Comparison of ENCODE assay signal across 8 mouse cellular contexts in genomic region chr16:23240950-23241259, GRCm38 (mm10). TPM values are rescaled to one million over a fixed set of nuclear protein-coding genes. Genes with fewer than 3 reads are reported as not detected.
DNase-seq lines count a peak whose midpoint lies in the region; ATAC-seq and TF ChIP-seq lines count a peak whose summit lies in the region.

No protein-coding gene starts in this region.

- no peak for DNase-seq in forebrain, embryonic 11.5 days (ENCODE audit: low spot score)
- DNase-seq in lung, embryonic 14.5 days, result no peak
- no peak for DNase-seq in lung, adult 18-20 months
- no peak for DNase-seq in hindbrain, postnatal 0 days (ENCODE audit: low spot score)
- no peak for DNase-seq in embryo, embryonic 10 days (ENCODE audit: low spot score)

- 78% methylated on average over 5 of the region's 5 CpGs for WGBS in forebrain, embryonic 12.5 days
- WGBS in forebrain, embryonic 11.5 days, result 84% methylated on average over 5 of the region's 5 CpGs
- 28% methylated on average over 5 of the region's 5 CpGs for WGBS in lung, embryonic 14.5 days
- 26% methylated on average over 5 of the region's 5 CpGs for WGBS in hindbrain, postnatal 0 days
- WGBS in olfactory bulb, adult 2 months, result 37% methylated on average over 5 of the region's 5 CpGs

- H3K27me3 ChIP-seq in forebrain, embryonic 12.5 days, result no peaks in the 10 kb centered on the region
- no peaks in the 10 kb centered on the region for H3K27me3 ChIP-seq in forebrain, embryonic 11.5 days (ENCODE audit: control insufficient read depth, insufficient read depth, low read length)
- no peaks in the 10 kb centered on the region for H3K27me3 ChIP-seq in lung, embryonic 14.5 days (ENCODE audit: insufficient read depth, low read length)
- no peaks in the 10 kb centered on the region for H3K27me3 ChIP-seq in hindbrain, postnatal 0 days (ENCODE audit: insufficient read depth, low read length)

- H3K27ac ChIP-seq in forebrain, embryonic 12.5 days, result 0 out of 2 replicates have a peak overlapping the region, but pooled peaks have one; percentile 42
- H3K27ac ChIP-seq in forebrain, embryonic 11.5 days (ENCODE audit: low read depth, low read length), result no peak overlapping the region
- H3K27ac ChIP-seq in lung, embryonic 14.5 days (ENCODE audit: low read depth), result peak overlapping the region; percentile 90; the same call in 1 of the 2 replicates
- no peak overlapping the region for H3K27ac ChIP-seq in hindbrain, postnatal 0 days
- H3K27ac ChIP-seq in olfactory bulb, adult 2 months (ENCODE audit: insufficient read depth, low read depth, low read length), result peak overlapping the region; percentile 52

- no peak for TF ChIP-seq CTCF in lung, embryonic 14.5 days (IDR thresholded peaks at IDR 0.05; ENCODE audit: low read depth)
- TF ChIP-seq CTCF in hindbrain, postnatal 0 days (IDR thresholded peaks at IDR 0.05; ENCODE audit: low read depth), result no peak
- TF ChIP-seq CTCF in olfactory bulb, adult 2 months (IDR thresholded peaks at IDR 0.05; ENCODE audit: insufficient read depth, low read depth, low read length), result no peak

- H3K4me1 ChIP-seq in forebrain, embryonic 12.5 days, result peaks cover 32% of the 10 kb centered on the region
- H3K4me1 ChIP-seq in forebrain, embryonic 11.5 days (replicated peaks; ENCODE audit: control insufficient read depth, insufficient read depth, low read length), result no peaks in the 10 kb centered on the region
- peaks cover 30% of the 10 kb centered on the region for H3K4me1 ChIP-seq in lung, embryonic 14.5 days (ENCODE audit: insufficient read depth)
- H3K4me1 ChIP-seq in hindbrain, postnatal 0 days (ENCODE audit: insufficient read depth, low read length), result peaks cover 12% of the 10 kb centered on the region
- peaks cover 23% of the 10 kb centered on the region for H3K4me1 ChIP-seq in olfactory bulb, adult 2 months (ENCODE audit: control insufficient read depth, insufficient read depth, low read length)

- ATAC-seq in forebrain, embryonic 12.5 days (ENCODE audit: low FRiP score), result no peak; the same call in 1 of the 2 replicates
- no peak for ATAC-seq in forebrain, embryonic 11.5 days (replicated peaks; ENCODE audit: low FRiP score)
- ATAC-seq in lung, embryonic 14.5 days (ENCODE audit: insufficient read depth), result no peak
- no peak for ATAC-seq in hindbrain, postnatal 0 days
- no peak for ATAC-seq in erythroid progenitor cell, adult 5-6 weeks (replicated peaks; ENCODE audit: low FRiP score, poor library complexity, severe bottlenecking)

- H3K9ac ChIP-seq in forebrain, embryonic 12.5 days, result no peak overlapping the region
- H3K9ac ChIP-seq in forebrain, embryonic 11.5 days (ENCODE audit: low read length), result no peak overlapping the region
- H3K9ac ChIP-seq in lung, embryonic 14.5 days, result no peak overlapping the region
- no peak overlapping the region for H3K9ac ChIP-seq in hindbrain, postnatal 0 days (replicated peaks; ENCODE audit: low read length)

- no peak overlapping the region for H3K4me3 ChIP-seq in forebrain, embryonic 12.5 days (replicated peaks)
- no peak overlapping the region for H3K4me3 ChIP-seq in forebrain, embryonic 11.5 days (ENCODE audit: low read depth, low read length)
- H3K4me3 ChIP-seq in lung, embryonic 14.5 days (ENCODE audit: low read depth, low read length), result no peak overlapping the region
- no peak overlapping the region for H3K4me3 ChIP-seq in hindbrain, postnatal 0 days (ENCODE audit: low read length)
- no peak overlapping the region for H3K4me3 ChIP-seq in olfactory bulb, adult 2 months (ENCODE audit: insufficient read depth, low read depth, low read length)

- H3K4me2 ChIP-seq in forebrain, embryonic 12.5 days, result no peak overlapping the region
- no peak overlapping the region for H3K4me2 ChIP-seq in forebrain, embryonic 11.5 days (ENCODE audit: low read depth, low read length, severe bottlenecking)
- no peak overlapping the region; the same call in 1 of the 2 replicates for H3K4me2 ChIP-seq in lung, embryonic 14.5 days
- H3K4me2 ChIP-seq in hindbrain, postnatal 0 days (ENCODE audit: low read depth, low read length), result 0 out of 2 replicates have a peak overlapping the region, but pooled peaks have one; percentile 10

- H3K36me3 ChIP-seq in forebrain, embryonic 12.5 days (replicated peaks), result 0 out of 2 replicates have a peak, but pooled peaks cover 7% of the 10 kb centered on the region
- no peaks in the 10 kb centered on the region for H3K36me3 ChIP-seq in forebrain, embryonic 11.5 days (ENCODE audit: control insufficient read depth, insufficient read depth, low read length)
- peaks cover 5% of the 10 kb centered on the region for H3K36me3 ChIP-seq in lung, embryonic 14.5 days (ENCODE audit: insufficient read depth)
- no peaks in the 10 kb centered on the region for H3K36me3 ChIP-seq in hindbrain, postnatal 0 days (ENCODE audit: insufficient read depth, low read length)

- TF ChIP-seq POLR2A in olfactory bulb, adult 2 months (IDR thresholded peaks at IDR 0.05; ENCODE audit: insufficient read depth, low read depth, low read length), result no peak

- no peaks in the 10 kb centered on the region for H3K9me3 ChIP-seq in forebrain, embryonic 12.5 days
- no peaks in the 10 kb centered on the region for H3K9me3 ChIP-seq in forebrain, embryonic 11.5 days (ENCODE audit: control insufficient read depth, low read length)
- H3K9me3 ChIP-seq in lung, embryonic 14.5 days (ENCODE audit: low read depth, low read length), result no peaks in the 10 kb centered on the region
- H3K9me3 ChIP-seq in hindbrain, postnatal 0 days (ENCODE audit: low read length), result no peaks in the 10 kb centered on the region

RNA-seq across cellular contexts. Expression of gene St6gal1, which starts 16.4 kb away (rescaled TPM):
- 34.6 and 36.2 TPM in 2 replicates for polyA plus RNA-seq in forebrain, embryonic 12.5 days (2016; fragmentation: Nextera tagmentation; extraction: Ambion mirVana)
- polyA plus RNA-seq in forebrain, embryonic 11.5 days (2014; fragmentation: Nextera tagmentation; extraction: Ambion mirVana), result 24.7 TPM in 2 replicates
- polyA plus RNA-seq in lung, embryonic 14.5 days (2014; fragmentation: Nextera tagmentation; extraction: Ambion mirVana), result 58.8 and 60.3 TPM in 2 replicates
- 23.9 and 39.9 TPM in 2 replicates for total RNA-seq in hindbrain, postnatal 0 days (2014; rRNA removed)
- 10.4 and 11.6 TPM in 2 replicates for polyA plus RNA-seq in hindbrain, postnatal 0 days (2015; fragmentation: Nextera tagmentation; extraction: Ambion mirVana)
- not detected in 2 replicates for polyA plus RNA-seq in olfactory bulb, adult 2 months (2012; ENCODE audit: insufficient read depth, insufficient read length, low replicate concordance, missing spikeins)
- 4.3 and 7.5 TPM in 2 replicates for total RNA-seq in erythroid progenitor cell, adult 5-6 weeks (2015; ENCODE audit: low replicate concordance)
- 3.2 and 3.9 TPM in 2 replicates for total RNA-seq in erythroid progenitor cell, adult 5-6 weeks (2017; ENCODE audit: low replicate concordance)

Comparison
In these comparisons a context has a peak if more than half of its experiments do, and no peak if none do; other contexts are left out.
1. H3K27ac ChIP-seq: peak in forebrain, embryonic 12.5 days (single experiment), lung, embryonic 14.5 days (single experiment) and olfactory bulb, adult 2 months (single experiment); none in forebrain, embryonic 11.5 days (single experiment) and hindbrain, postnatal 0 days (single experiment).